10 mouse cellular contexts compared by ENCODE assay signal in genomic region chr8:90871375-90872080, GRCm38 (mm10). TPM values are rescaled to one million over a fixed set of nuclear protein-coding genes. Genes with fewer than 3 reads are reported as not detected.
DNase-seq lines count a peak whose midpoint lies in the region.
"Had no signal": no experiment of that assay in that cellular context is flagged by ENCODE, and none has a peak within 500 bp of the region (broad histone marks: within the 10 kb centered on the region; RNA-seq: fewer than 3 reads in every experiment).

No protein-coding gene starts in this region.

- peak; percentile 65 to 67 for DNase-seq in cerebellum, postnatal 14 days
- DNase-seq in cerebellum, adult 9-11 months = no peak
- DNase-seq in right cerebral cortex, postnatal 10 days (ENCODE audit: low spot score in 2 of 2) = peak; percentile 68 to 72
- DNase-seq in right cerebral cortex, postnatal 25 days = no peak
- peak; percentile 57 to 73 for DNase-seq in lung, adult 18-20 months
- peak; percentile 27 for DNase-seq in right cerebral cortex, postnatal 4 days
- no peak for DNase-seq in thymus, postnatal 0 days (ENCODE audit: low spot score)
- no peak for DNase-seq in embryo, embryonic 10 days (ENCODE audit: low spot score)

RNA-seq across cellular contexts. Expression of gene Chd9, which starts 43.4 kb away (rescaled TPM):
- 148 and 160 TPM in 2 replicates for polyA plus RNA-seq in thymus, postnatal 0 days (2015; fragmentation: Nextera tagmentation; extraction: Ambion mirVana)

RNA-seq across cellular contexts. Expression of gene Gm19935, which starts 54.3 kb away (rescaled TPM):
- 0.44 and 0.52 TPM in 2 replicates for polyA plus RNA-seq in thymus, postnatal 0 days (2015; fragmentation: Nextera tagmentation; extraction: Ambion mirVana)
- polyA plus RNA-seq: liver, embryonic 16.5 days; spleen, adult 2 months had no signal

Comparison
In these comparisons a context has a peak if more than half of its experiments do, and no peak if none do; other contexts are left out.
1. DNase-seq: peak in cerebellum, postnatal 14 days (2 of 2), right cerebral cortex, postnatal 10 days (2 of 2), lung, adult 18-20 months (2 of 2) and right cerebral cortex, postnatal 4 days (single experiment); none in cerebellum, adult 9-11 months (single experiment), right cerebral cortex, postnatal 25 days (single experiment), thymus, postnatal 0 days (single experiment) and embryo, embryonic 10 days (single experiment).